Mouse (Mus musculus): Measurements from ENCODE around the gene Rxfp4.

The Rxfp4 gene

GRCm38 (mm10) chr3:88651669-88652618 lies 998 bp downstream of the Rxfp4 start:
- DNase-seq (ENCODE audit: low read depth, low spot score) = no peak

GRCm38 (mm10) chr3:88650713-88651504 lies 2.0 kb downstream of the Rxfp4 start:
- DNase-seq (ENCODE audit: low read depth, low spot score) = no peak

- no peak for DNase-seq (ENCODE audit: low read depth, low spot score)
Measured at GRCm38 (mm10) chr3:88649967-88650366, 3.0 kb downstream of the Rxfp4 start.

GRCm38 (mm10) chr3:88649186-88649585 lies 3.8 kb downstream of the Rxfp4 start:
- DNase-seq (ENCODE audit: low read depth, low spot score) = no peak

GRCm38 (mm10) chr3:88648452-88649168 lies 4.3 kb downstream of the Rxfp4 start:
- no peak for DNase-seq (ENCODE audit: low read depth, low spot score)

GRCm38 (mm10) chr3:88647779-88648413 lies 5.0 kb downstream of the Rxfp4 start:
- no peak for DNase-seq (ENCODE audit: low read depth, low spot score)

- DNase-seq (ENCODE audit: low read depth, low spot score) = no peak
Measured at GRCm38 (mm10) chr3:88647076-88647475, 5.9 kb downstream of the Rxfp4 start.

GRCm38 (mm10) chr3:88646426-88646995 lies 6.4 kb downstream of the Rxfp4 start:
- no peak for DNase-seq (ENCODE audit: low read depth, low spot score)

GRCm38 (mm10) chr3:88645937-88646336 lies 7.0 kb downstream of the Rxfp4 start:
- no peak for DNase-seq (ENCODE audit: low read depth, low spot score)

GRCm38 (mm10) chr3:88643078-88643477 lies 9.9 kb downstream of the Rxfp4 start:
- no peak for DNase-seq (ENCODE audit: low read depth, low spot score)

- DNase-seq (ENCODE audit: low read depth, low spot score) = peak; percentile 49
Measured at GRCm38 (mm10) chr3:88640676-88641075, 12.3 kb downstream of the Rxfp4 start.

GRCm38 (mm10) chr3:88639239-88639638 lies 13.7 kb downstream of the Rxfp4 start:
- no peak for DNase-seq (ENCODE audit: low read depth, low spot score)

GRCm38 (mm10) chr3:88637134-88637533 lies 15.8 kb downstream of the Rxfp4 start:
- DNase-seq (ENCODE audit: low read depth, low spot score) = no peak

GRCm38 (mm10) chr3:88636555-88636986 lies 16.4 kb downstream of the Rxfp4 start:
- DNase-seq (ENCODE audit: low read depth, low spot score) = no peak

- no peak for DNase-seq (ENCODE audit: low read depth, low spot score)
Measured at GRCm38 (mm10) chr3:88635506-88636275, 17.3 kb downstream of the Rxfp4 start.

GRCm38 (mm10) chr3:88633056-88633455 lies 19.9 kb downstream of the Rxfp4 start:
- no peak for DNase-seq (ENCODE audit: low read depth, low spot score)

- DNase-seq (ENCODE audit: low read depth, low spot score) = peak; percentile 47
Measured at GRCm38 (mm10) chr3:88631921-88632587, 20.9 kb downstream of the Rxfp4 start.

GRCm38 (mm10) chr3:88630849-88631341 lies 22.0 kb downstream of the Rxfp4 start:
- DNase-seq (ENCODE audit: low read depth, low spot score) = no peak

- DNase-seq (ENCODE audit: low read depth, low spot score) = no peak
Measured at GRCm38 (mm10) chr3:88630018-88630417, 22.9 kb downstream of the Rxfp4 start.
